Mouse (Mus musculus): ENCODE data around the gene Ppp1r12a.

Gene Ppp1r12a

GRCm38 (mm10) chr10:108161261-108162256 is at the start of gene Ppp1r12a:
TSS of gene Ppp1r12a (plus strand) at chr10:108162193.
- peak; percentile 85 to 86 for DNase-seq

GRCm38 (mm10) chr10:108113361-108114237 is 48.4 kb upstream of the Ppp1r12a start:
- DNase-seq = no peak

GRCm38 (mm10) chr10:108118200-108119163 is 43.5 kb upstream of the Ppp1r12a start:
- DNase-seq = no peak

- no peak for DNase-seq
These were observed 42.6 kb upstream of the Ppp1r12a start for GRCm38 (mm10) chr10:108119416-108119815.

GRCm38 (mm10) chr10:108124934-108125599 is 36.9 kb upstream of the Ppp1r12a start:
- DNase-seq = no peak

GRCm38 (mm10) chr10:108129167-108129566 is 32.8 kb upstream of the Ppp1r12a start:
- DNase-seq = no peak

- DNase-seq = no peak
These were observed 30.1 kb upstream of the Ppp1r12a start for GRCm38 (mm10) chr10:108131858-108132257.

- DNase-seq = no peak
These were observed 28.7 kb upstream of the Ppp1r12a start for GRCm38 (mm10) chr10:108133253-108133652.

- DNase-seq = no peak
These were observed 28.2 kb upstream of the Ppp1r12a start for GRCm38 (mm10) chr10:108133745-108134144.

- no peak for DNase-seq
These were observed 23.6 kb upstream of the Ppp1r12a start for GRCm38 (mm10) chr10:108138347-108138746.

GRCm38 (mm10) chr10:108139788-108140187 is 22.2 kb upstream of the Ppp1r12a start:
- DNase-seq = no peak

- no peak for DNase-seq
These were observed 21.3 kb upstream of the Ppp1r12a start for GRCm38 (mm10) chr10:108140742-108141141.

GRCm38 (mm10) chr10:108143991-108144525 is 17.9 kb upstream of the Ppp1r12a start:
- DNase-seq = no peak

- DNase-seq = no peak
These were observed 16.3 kb upstream of the Ppp1r12a start for GRCm38 (mm10) chr10:108145701-108146100.

GRCm38 (mm10) chr10:108147031-108147430 is 15.0 kb upstream of the Ppp1r12a start:
- DNase-seq = no peak

GRCm38 (mm10) chr10:108153301-108153700 is 8.7 kb upstream of the Ppp1r12a start:
- DNase-seq = no peak

- DNase-seq = no peak
These were observed 6.8 kb upstream of the Ppp1r12a start for GRCm38 (mm10) chr10:108155042-108155686.

- no peak for DNase-seq
These were observed 6.3 kb upstream of the Ppp1r12a start for GRCm38 (mm10) chr10:108155687-108156067.

- no peak for DNase-seq
These were observed 5.9 kb upstream of the Ppp1r12a start for GRCm38 (mm10) chr10:108156128-108156527.

GRCm38 (mm10) chr10:108159002-108159401 is 3.0 kb upstream of the Ppp1r12a start:
- DNase-seq = no peak

All from thymus, adult 18-20 months (tissue).